Mouse (Mus musculus): Measurements from ENCODE around the gene Trim65.

DNA sequence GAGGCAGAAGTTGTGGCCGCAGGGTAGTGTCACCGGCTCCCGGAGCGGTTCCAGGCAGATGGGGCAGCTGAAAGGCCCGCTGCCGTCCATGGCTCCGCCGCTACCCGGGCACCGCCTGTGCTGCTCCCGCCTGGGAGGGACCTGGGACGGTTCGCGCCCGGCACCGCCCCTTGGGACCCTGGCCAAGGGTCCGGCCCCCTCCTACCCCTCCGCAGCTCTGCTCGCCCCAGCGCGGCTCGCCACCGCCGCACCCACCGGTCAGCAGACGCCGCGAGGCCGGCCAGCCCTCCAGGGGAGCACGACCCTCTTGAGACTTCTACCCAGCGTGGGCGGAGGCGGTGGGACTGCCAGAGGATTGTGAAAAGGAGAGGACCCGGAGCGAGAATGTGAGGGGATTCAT lies 20.8 kb downstream of the Trim65 start:
- TF ChIP-seq CTCF (IDR thresholded peaks at IDR 0.05; ENCODE audit: control insufficient read depth, insufficient read depth, low read length): no peak
- TF ChIP-seq POLR2A (IDR thresholded peaks at IDR 0.05; ENCODE audit: borderline replicate concordance, control insufficient read depth, low read depth, low read length): no peak; the same call in 1 of the 2 replicates

All from bone marrow, adult 2 months (tissue).